Mouse (Mus musculus): Measurements from ENCODE around the gene Ccne1. TPM values are rescaled to one million over a fixed set of nuclear protein-coding genes. Genes with fewer than 3 reads are reported as not detected.

The Ccne1 gene
- polyA plus RNA-seq (2015; fragmentation: Nextera tagmentation; extraction: Ambion mirVana) = 2.9 and 3.6 TPM in 2 replicates

DNA sequence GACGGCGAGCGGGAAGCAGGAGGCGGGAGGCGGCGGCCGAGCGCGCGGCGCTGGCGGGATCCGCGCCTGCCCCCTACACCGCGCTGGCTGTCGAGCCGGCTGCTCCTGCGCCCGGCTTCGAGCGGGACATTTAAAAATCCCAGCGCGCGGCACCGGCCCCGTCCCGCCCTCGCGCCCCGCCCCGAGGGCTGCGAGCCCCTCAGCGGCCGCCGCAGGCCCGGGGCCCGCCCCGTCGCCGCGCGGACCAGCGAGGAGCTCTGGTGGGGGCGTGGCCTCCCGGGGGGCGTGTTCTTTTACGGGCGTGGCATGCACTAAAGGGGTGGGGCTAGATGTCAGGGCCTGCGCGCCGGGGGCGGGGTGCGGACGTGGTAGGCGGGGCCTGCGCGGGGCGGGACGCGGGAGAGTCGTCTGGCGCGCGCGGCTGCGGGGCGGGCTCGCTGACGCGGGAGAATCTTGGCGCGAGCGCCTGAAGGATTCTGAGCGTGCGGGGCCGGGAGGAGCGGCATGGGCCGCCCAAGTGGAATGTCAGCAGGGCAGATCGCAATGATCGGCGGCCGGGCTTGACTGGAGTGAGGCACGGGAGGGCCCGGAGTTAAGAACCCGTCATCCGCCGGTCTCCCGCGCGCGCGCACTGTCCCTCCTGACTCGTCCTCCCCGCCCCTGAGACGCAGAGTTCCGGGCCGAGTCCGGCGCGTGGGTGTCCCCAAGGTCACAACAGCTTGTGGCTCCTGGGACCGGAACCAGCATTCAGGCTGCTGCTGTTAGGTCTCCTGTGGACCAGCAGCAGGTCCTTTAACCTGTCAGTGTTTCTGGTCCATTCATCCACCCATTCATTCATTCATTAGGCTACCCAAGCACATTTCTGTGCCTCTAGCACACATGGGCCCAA lies at the start of gene Ccne1:
Ccne1 (minus strand) TSS at position 164 of the 889 bp plus-strand sequence.
- Histone ChIP-seq H3K27me3 (replicated peaks; ENCODE audit: insufficient read depth, low read length) (no peaks in the 10 kb centered on the region), H3K4me2 (replicated peaks; ENCODE audit: low read depth, low read length) (peak within 1 kb of the TSS; percentile 100), H3K27ac (ENCODE audit: low read length) (0 out of 2 replicates have a peak within 1 kb of the TSS, but pooled peaks have one; percentile 14), H3K4me1 (ENCODE audit: insufficient read depth, low read depth, low read length) (peaks cover 8% of the 10 kb centered on the region; the same call in 1 of the 2 replicates), H3K9ac (replicated peaks; ENCODE audit: low read depth) (peak within 1 kb of the TSS; percentile 46), H3K36me3 (ENCODE audit: insufficient read depth, low read length) (peaks cover 4% of the 10 kb centered on the region; the same call in 1 of the 2 replicates), H3K4me3 (ENCODE audit: low read depth, low read length) (peak within 1 kb of the TSS; percentile 69), H3K9me3 (ENCODE audit: low read length) (no peaks in the 10 kb centered on the region)
- no peak for TF ChIP-seq CTCF (IDR thresholded peaks at IDR 0.05)
- no peak for TF ChIP-seq EP300 (IDR thresholded peaks at IDR 0.05)
- peak; percentile 94 for ATAC-seq
- WGBS = under 1% methylated on average over 49 of the region's 102 CpGs
- DNase-seq (ENCODE audit: low spot score) = peak; percentile 98

DNA sequence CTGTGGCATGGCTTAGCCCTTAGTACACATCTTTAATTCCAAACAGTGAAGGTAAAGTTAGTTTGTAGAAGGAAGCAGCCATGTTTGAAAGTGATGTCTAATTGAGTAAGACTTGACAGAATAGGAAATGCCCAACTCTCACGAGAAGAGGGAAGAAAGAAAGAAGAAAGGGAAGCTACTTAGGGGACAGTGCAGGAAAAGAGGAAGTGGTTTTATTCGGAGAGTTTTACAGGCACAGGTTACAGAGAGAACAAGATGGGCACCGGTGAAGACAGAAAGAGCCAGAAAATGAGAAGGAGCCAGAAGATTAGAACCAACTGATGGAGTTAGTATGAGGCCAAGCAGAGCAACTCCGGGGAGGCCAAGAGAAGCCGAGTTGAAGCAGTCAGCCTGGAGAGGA lies 48.5 kb upstream of the Ccne1 start:
- DNase-seq (ENCODE audit: low spot score) (peak; percentile 16), ATAC-seq (no peak)
- TF ChIP-seq EP300 (IDR thresholded peaks at IDR 0.05) = no peak
- no peak for TF ChIP-seq CTCF (IDR thresholded peaks at IDR 0.05)
- Histone ChIP-seq H3K4me1 (ENCODE audit: insufficient read depth, low read depth, low read length) (no peaks in the 10 kb centered on the region), H3K4me2 (replicated peaks; ENCODE audit: low read depth, low read length) (no peak overlapping the region), H3K27ac (ENCODE audit: low read length) (no peak overlapping the region), H3K36me3 (ENCODE audit: insufficient read depth, low read length) (no peaks in the 10 kb centered on the region), H3K9ac (replicated peaks; ENCODE audit: low read depth) (no peak overlapping the region), H3K9me3 (ENCODE audit: low read length) (no peaks in the 10 kb centered on the region), H3K27me3 (replicated peaks; ENCODE audit: insufficient read depth, low read length) (no peaks in the 10 kb centered on the region), H3K4me3 (ENCODE audit: low read depth, low read length) (no peak overlapping the region)
- 70% methylated on average over 5 of the region's 5 CpGs for WGBS

DNA sequence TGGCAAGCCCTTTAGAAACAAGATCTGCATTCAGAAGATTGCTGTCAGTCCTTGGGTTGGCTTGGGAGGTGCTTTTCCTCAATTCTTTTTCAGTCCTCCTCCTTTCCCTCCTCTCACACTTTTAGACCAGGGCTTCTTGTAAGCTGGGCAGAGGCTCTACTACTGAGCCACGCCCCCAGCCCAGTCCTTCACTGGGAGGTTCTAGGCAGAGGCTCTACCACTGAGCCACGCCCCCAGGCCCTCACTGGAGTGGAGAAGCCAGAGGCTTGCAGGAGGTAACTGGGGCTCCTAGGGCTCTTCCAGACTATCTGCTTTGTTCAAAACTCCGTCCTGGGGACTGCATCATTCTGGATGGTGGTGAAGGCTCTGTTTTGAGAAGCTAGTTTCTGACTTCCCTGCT lies 45.2 kb upstream of the Ccne1 start:
- ATAC-seq = no peak
- Histone ChIP-seq H3K36me3 (ENCODE audit: insufficient read depth, low read length) (no peaks in the 10 kb centered on the region), H3K27ac (ENCODE audit: low read length) (no peak overlapping the region), H3K27me3 (replicated peaks; ENCODE audit: insufficient read depth, low read length) (no peaks in the 10 kb centered on the region), H3K9me3 (ENCODE audit: low read length) (no peaks in the 10 kb centered on the region), H3K9ac (replicated peaks; ENCODE audit: low read depth) (no peak overlapping the region), H3K4me1 (ENCODE audit: insufficient read depth, low read depth, low read length) (no peaks in the 10 kb centered on the region), H3K4me3 (ENCODE audit: low read depth, low read length) (no peak overlapping the region), H3K4me2 (replicated peaks; ENCODE audit: low read depth, low read length) (no peak overlapping the region)
- no peak for TF ChIP-seq CTCF (IDR thresholded peaks at IDR 0.05)
- no peak for TF ChIP-seq EP300 (IDR thresholded peaks at IDR 0.05)
- WGBS = 76% methylated on average over 3 of the region's 3 CpGs
- DNase-seq (ENCODE audit: low spot score) = no peak

DNA sequence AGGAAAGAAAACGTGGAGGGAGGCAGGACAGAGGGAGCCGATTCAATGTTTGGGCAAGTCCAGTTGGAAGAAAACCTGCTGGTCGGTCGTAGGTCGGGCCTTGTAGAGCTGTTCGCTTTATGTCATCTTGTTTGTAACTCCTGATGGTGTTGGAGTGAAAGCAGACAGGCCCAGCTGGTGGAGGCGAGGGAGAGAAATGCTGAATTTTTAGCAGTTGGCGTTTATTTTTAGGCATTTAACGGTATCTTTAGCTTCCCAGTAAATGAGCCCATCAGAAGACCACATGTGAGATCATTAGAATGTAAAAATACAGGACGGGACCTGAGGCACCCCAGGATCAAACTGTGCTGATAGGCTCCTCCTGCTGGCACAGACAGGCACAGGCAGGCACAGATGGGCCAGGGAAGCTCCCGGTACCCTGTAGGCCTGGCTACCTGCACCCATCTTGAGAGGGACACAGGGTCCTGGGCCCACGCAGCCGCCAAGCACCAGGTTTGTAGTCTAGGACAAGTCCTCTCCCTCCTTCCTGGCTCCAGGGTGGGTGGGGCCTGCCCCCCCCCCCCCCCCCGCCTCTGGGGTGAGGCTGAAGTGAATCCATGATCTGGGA lies 44.5 kb upstream of the Ccne1 start:
- TF ChIP-seq CTCF (IDR thresholded peaks at IDR 0.05) (no peak), EP300 (IDR thresholded peaks at IDR 0.05) (no peak)
- DNase-seq (ENCODE audit: low spot score) = no peak
- no peaks in the 10 kb centered on the region for H3K27me3 ChIP-seq (replicated peaks; ENCODE audit: insufficient read depth, low read length)
- WGBS = 58% methylated on average over 13 of the region's 14 CpGs
- no peak overlapping the region for H3K27ac ChIP-seq (ENCODE audit: low read length)
- no peak overlapping the region for H3K4me2 ChIP-seq (replicated peaks; ENCODE audit: low read depth, low read length)
- no peak overlapping the region for H3K4me3 ChIP-seq (ENCODE audit: low read depth, low read length)
- no peaks in the 10 kb centered on the region for H3K9me3 ChIP-seq (ENCODE audit: low read length)
- no peaks in the 10 kb centered on the region for H3K4me1 ChIP-seq (ENCODE audit: insufficient read depth, low read depth, low read length)
- no peak overlapping the region for H3K9ac ChIP-seq (replicated peaks; ENCODE audit: low read depth)
- no peak for ATAC-seq
- H3K36me3 ChIP-seq (ENCODE audit: insufficient read depth, low read length) = no peaks in the 10 kb centered on the region

DNA sequence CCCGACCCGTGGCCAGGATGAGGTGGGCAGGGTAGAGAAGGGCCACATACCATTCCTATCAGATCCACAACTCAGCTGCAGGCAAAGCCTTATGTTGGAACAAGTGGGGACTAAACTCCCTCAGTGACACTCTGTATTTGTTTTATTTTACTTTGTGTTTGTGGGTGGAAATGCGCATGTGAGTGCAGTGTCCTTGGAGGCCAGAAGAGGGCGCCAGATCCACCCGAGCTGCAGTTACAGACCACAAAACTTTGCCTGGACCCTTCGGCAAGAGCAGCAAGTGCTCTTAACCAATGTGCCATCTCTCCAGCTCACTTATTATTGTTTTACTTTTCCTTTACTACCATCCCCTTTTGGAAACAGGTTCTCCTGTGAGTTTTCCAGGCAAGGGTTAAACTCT lies 40.1 kb upstream of the Ccne1 start:
- no peak overlapping the region for H3K27ac ChIP-seq (ENCODE audit: low read length)
- H3K4me3 ChIP-seq (ENCODE audit: low read depth, low read length) = no peak overlapping the region
- H3K9me3 ChIP-seq (ENCODE audit: low read length) = no peaks in the 10 kb centered on the region
- H3K27me3 ChIP-seq (replicated peaks; ENCODE audit: insufficient read depth, low read length) = no peaks in the 10 kb centered on the region
- H3K4me1 ChIP-seq (ENCODE audit: insufficient read depth, low read depth, low read length) = no peaks in the 10 kb centered on the region
- no peak overlapping the region for H3K4me2 ChIP-seq (replicated peaks; ENCODE audit: low read depth, low read length)
- ATAC-seq (no peak), DNase-seq (ENCODE audit: low spot score) (no peak)
- 88% methylated on average over 6 of the region's 6 CpGs for WGBS
- TF ChIP-seq EP300 (IDR thresholded peaks at IDR 0.05) (no peak), CTCF (IDR thresholded peaks at IDR 0.05) (peak; percentile 17; the same call in 1 of the 2 replicates)
- no peaks in the 10 kb centered on the region for H3K36me3 ChIP-seq (ENCODE audit: insufficient read depth, low read length)
- H3K9ac ChIP-seq (replicated peaks; ENCODE audit: low read depth) = no peak overlapping the region

DNA sequence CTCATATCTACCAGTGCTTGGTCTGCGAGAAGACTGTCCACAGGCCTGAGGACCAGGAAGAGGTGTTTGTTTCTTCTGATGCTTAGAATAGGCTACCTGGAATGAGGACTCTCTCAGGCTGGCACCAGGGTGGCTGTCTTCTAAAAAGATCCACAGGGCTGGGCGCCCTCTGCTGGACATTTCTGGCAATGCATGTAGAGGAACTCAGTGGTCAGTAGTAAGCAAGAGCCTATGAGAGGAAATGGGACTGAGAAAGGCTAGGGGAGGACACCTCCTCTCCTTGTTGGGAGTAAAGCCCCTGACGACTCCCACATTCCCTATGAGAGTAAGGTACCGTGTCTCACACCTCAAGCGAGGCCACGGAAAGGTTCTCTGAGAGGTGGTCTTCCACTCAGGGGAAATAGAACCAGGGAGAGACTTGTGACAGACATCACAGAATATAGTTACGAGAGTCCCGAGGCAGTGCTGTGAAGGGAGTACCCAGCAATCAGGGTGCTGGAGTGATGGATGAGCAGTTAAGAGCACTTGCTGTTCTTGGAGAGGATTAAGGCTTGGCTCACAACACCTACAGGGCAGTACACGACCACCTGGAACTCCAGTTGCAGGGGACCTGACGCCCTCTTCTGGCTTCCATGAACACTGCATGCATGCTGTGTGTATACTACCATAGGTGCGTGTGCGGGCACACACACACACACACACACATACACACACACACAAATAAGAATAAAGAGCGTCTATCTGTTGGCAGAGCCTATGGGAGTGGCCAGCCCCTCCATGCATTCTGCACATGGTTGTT lies 34.6 kb upstream of the Ccne1 start:
- no peak overlapping the region for H3K4me2 ChIP-seq (replicated peaks; ENCODE audit: low read depth, low read length)
- peak; percentile 67 for ATAC-seq
- H3K4me1 ChIP-seq (ENCODE audit: insufficient read depth, low read depth, low read length) = no peaks in the 10 kb centered on the region
- no peaks in the 10 kb centered on the region for H3K36me3 ChIP-seq (ENCODE audit: insufficient read depth, low read length)
- H3K9ac ChIP-seq (replicated peaks; ENCODE audit: low read depth) = no peak overlapping the region
- TF ChIP-seq CTCF (IDR thresholded peaks at IDR 0.05) (peak; percentile 95), EP300 (IDR thresholded peaks at IDR 0.05) (no peak)
- H3K27me3 ChIP-seq (replicated peaks; ENCODE audit: insufficient read depth, low read length) = no peaks in the 10 kb centered on the region
- WGBS = 57% methylated on average over 13 of the region's 13 CpGs
- DNase-seq (ENCODE audit: low spot score) = peak; percentile 82
- H3K27ac ChIP-seq (ENCODE audit: low read length) = no peak overlapping the region
- no peak overlapping the region for H3K4me3 ChIP-seq (ENCODE audit: low read depth, low read length)
- H3K9me3 ChIP-seq (ENCODE audit: low read length) = no peaks in the 10 kb centered on the region
